Mouse (Mus musculus): ENCODE data around the gene Ncam1.

Gene Ncam1

DNA sequence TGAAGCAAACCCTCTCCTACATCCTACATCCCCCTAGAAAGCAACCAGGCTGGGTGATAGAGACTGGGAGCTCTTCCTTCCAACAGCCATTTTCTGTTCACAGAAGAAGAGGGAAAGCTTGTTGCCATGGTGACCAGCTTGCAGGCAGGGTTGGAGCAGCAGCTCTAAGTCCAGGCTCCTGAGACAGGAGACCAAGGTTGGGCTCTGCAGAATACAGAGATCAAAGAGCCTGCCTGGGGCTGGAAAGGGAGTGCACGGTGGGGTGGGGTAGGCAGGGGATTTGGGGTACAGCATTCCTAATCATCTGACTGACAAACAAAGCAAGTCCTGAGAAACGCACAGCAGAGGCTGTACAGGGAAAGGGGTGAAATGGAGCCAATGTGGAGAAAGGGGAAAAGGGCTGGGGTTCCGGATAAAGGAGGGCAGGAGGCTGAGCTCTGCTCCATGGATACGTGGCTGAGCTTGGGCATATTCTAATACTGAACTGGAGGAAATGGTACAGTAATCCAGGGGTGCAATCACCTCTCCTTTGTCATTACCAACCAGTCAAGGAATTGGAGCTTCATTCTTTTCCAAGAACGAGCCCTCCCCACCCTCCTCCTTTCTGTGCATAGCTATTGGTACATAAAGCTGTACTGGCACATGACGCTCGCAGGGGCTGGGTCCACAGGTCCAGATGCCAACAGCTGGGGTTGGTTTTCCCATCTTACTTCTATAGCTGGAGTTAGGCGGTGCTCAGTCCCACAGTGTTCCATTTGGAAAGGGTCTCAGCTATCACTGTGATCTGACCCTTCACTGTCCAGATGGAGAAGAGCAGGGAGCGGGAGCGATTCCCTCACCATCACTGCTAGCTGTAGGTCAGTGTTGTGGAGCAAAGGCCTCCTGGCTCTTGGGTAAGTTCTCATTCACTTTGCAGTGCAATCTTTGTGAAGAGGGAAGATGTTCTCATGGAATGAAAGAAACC is 227.7 kb downstream of the Ncam1 start:
- no peak for DNase-seq (ENCODE audit: low spot score in 2 of 2)

DNA sequence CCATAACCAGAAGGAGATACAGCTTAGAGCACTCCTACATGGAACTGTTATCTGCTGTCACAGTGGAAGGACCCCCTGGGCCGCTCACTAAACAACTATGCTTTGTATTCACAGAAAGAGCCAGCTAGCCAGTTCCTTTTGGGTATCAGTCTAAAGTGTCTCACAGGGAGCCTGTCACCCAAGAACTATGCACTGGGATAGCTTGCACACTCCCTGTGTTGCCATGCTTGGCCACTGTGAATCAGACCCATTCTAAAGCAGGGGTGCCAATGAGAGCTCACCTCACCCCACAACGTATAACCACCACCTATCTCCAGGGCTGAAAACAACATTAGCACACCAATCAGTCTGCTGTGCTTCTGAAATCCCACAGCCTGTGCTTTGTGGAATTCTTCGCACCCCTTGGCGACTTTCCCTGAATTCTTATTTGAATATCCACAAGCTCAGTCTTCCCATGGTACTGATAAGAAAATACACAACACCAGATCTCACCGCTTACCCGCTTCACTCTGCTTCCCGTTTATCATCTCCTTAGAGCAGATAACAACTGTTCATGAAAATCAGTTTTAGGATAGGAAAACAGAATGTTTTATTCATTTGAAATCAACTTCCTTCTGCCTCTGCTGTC is 228.6 kb downstream of the Ncam1 start:
- no peak for DNase-seq (ENCODE audit: low spot score in 2 of 2)

DNA sequence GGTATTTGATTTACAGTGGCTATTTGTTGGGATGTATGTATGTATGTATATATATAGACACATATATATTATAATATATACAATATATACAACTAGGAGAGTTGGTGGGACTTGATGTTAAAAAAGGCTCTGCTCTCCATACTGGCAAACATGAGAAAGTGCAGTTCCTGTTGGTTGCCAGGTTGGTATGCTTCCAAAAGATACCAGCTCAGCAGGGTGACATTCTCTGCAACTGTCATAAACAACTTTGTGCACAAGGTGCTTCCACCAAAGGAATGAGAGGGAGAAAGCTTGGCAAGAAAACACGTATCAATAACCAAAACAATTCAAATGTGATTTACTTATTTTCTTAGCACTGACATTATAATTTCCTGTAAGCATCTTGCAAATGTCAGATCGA is 232.9 kb downstream of the Ncam1 start:
- no peak for DNase-seq (ENCODE audit: low spot score in 2 of 2)

DNA sequence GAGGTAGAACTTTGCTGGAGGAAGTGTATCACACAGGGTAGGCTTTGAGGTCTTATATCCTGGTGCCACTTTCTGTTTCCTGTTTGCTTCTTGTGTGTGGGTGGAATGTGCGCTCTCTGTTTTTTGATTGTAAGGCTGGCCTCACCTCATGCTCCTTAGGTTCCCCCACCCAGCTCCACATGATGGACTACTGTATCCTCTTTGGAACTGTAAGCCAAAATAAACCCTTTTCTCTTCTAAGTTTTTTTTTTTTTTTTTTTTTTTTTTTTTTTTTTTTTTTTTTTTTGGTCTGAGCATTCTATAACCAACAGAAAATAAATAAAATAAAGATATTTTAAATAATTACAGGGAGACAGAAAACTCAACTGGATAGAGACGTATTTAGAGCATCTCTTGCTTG is 239.8 kb downstream of the Ncam1 start:
- DNase-seq (ENCODE audit: low spot score in 2 of 2) = no peak

DNA sequence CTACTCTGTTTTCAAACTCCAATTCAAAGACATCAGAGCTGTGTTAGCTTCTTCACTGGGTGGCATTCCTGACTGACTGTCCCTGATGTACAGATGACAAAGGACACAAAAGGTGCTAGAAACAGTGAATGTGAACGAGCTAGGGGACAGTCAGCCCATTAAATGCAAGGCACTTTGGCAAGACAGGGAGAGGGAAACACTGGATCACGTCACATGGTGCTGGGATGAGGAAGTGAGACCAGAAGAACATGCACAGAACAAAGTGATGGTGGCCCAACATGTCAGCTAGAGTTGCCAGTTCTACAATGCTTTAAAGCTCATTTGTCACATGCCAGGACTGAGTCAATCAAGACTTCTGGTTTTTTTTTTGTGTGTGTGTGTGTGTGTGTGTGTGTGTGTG is 247.4 kb downstream of the Ncam1 start:
- no peak for DNase-seq (ENCODE audit: low spot score in 2 of 2)

DNA sequence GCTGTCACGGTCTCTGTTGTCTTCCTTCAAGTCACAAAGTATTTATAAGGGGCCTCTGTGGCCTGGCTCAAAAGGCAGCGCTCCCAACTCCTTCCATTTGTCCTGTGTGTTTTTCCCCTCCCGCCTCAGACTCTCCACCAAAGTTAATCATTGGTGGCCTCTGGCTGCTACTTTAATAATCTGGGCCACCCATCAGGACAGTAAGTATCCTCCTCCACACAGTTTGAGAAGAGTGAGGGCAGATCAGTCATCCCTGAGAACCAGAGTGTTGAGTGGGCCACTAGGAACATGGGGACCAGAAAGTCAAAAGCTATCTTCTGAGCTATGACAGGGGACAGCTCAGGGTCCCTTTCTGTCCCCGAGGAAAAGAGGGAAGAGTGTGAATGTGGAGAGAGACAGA is 256.1 kb downstream of the Ncam1 start:
- no peak for DNase-seq (ENCODE audit: low spot score in 2 of 2)

DNA sequence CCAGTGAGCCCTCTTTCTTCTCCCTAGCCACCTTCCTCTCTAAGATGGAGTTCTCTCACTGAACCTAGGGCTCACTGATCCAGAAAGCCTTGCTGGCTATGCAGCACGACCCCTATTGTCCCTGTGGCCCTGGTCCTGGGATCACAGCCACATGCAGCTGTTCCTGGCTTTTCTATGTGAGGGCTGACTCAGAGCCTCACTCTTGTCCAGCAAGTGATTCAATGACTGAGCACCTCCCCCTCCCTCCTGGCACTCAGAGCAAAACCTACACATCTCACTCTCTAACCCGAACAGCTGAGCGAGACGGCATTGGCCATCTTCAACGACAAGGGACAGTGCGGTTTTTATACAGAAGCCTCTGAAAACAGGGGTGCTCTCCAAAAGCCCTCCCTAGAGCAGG is 260.9 kb downstream of the Ncam1 start:
- DNase-seq (ENCODE audit: low spot score in 2 of 2) = no peak

DNA sequence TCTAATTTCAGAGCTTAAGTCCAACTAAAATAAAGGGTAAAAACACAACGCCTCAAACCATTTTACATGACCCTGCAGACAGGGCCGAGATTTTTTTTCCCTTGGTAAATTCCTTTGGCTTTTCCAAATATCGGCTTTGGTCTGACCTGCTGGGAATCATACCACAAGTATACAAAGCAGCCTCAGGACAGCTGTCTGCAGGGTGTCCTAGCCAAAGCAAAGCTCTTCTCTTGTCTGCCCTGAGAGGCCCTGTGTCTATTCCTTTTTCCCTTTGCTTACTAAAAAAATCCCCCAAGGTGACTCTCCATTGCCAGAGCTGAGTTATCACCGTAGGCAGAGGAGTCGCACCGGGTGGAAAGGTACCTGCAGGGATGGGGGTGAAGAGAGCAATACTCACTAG is 262.1 kb downstream of the Ncam1 start:
- DNase-seq (ENCODE audit: low spot score in 2 of 2) = no peak

DNA sequence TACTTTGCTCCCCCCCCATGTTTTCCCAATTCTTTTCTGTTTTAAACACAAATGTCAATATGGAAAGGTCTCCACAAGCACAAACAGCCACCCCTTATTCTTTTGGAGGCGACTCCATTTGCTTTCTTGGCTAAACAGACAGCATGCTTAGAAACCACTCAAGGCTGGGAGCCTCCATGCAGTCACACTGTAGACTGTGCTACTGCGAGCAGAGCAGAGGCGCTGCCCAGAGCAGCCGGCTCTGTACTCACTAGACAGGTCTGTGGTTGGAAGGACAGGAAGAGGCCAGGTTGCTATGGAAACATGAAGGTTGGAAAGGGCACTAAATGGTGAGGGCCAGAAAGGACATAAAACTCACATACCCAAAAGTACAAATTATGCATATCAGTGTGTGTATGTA is 263.8 kb downstream of the Ncam1 start:
- no peak for DNase-seq (ENCODE audit: low spot score in 2 of 2)

DNA sequence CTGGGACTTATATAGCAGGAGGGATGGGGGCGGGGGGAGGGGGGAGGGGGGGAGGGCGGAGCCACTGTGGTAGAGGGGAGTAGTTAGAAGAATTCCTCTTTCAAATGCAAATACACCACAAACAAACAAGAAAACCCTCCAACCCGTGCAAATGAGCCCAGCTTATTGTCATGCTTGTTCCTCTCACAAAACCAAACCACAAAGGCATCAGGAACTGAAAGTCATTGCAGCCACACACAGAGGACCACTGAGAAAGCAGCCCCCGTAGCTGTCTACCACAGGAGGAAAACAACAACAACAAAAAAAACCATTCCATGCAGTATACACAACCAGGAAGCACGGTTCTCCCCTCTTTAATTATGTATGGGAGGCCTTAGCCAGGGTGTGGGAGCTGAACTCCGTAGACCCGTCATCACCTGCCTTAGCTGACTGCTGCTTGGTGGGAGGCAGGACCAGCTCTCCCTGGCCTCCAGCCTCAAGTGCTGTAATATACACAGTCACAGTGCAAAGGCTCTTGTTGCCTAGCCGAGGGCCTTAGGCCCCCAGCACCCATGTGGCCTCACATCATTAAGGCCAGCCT is 264.7 kb downstream of the Ncam1 start:
- no peak for DNase-seq (ENCODE audit: low spot score in 2 of 2)

DNA sequence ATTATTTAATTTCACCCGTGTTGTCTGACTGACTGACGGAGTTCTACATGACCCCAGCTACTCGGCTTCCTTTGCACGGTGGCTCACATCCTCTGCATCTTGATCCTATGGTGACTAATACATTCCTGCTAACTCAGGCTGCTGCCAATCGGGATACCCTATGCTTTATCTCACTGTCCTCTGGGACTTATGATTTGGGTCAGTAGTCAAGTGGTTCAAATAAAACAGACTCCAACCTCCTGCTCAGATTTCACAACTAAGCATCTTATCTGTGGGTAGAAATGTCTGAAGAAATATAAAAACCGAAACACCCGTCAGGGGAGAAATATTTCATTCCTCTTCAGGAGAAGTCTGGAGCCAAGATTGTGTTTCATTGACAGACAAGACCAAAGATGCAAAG is 265.3 kb downstream of the Ncam1 start:
- DNase-seq (ENCODE audit: low spot score in 2 of 2) = no peak

DNA sequence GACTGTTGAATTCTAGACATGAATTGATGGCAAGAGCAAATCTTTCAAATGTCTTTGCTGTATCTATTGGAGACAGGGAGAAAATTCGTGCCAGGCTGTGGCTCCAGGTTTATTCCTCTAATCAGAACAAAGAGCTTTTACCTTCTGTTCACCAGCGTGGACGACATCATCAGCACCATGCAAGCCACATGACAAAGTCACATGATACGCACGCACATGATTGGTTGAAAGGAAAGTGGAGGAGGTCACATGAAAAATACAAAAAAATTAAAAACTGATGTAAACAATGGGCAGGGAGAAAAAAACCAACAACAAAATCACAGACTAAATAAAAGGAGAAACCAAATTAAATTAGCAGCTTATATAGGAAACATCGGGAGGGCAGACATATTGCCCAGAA is 266.9 kb downstream of the Ncam1 start:
- no peak for DNase-seq (ENCODE audit: low spot score in 2 of 2)

DNA sequence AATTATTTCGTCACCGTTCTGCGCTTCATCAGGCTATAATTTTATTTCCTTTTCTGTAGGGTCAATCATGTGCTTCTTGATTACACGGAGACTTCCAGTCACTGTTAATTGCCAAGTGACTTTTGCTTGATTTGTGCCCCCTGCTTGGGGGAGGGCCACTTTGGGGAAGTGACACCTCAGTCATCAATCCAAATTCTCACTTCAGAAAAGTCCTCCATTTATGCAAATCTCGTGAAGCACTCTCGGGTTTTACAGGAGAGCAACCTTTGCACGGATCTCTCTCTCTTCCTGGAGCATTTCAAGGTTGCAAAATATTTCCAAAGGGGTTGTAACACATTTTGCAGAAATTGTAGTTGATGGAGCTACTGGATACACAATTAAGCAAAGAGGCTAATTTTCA is 267.5 kb downstream of the Ncam1 start:
- no peak for DNase-seq (ENCODE audit: low spot score in 2 of 2)

DNA sequence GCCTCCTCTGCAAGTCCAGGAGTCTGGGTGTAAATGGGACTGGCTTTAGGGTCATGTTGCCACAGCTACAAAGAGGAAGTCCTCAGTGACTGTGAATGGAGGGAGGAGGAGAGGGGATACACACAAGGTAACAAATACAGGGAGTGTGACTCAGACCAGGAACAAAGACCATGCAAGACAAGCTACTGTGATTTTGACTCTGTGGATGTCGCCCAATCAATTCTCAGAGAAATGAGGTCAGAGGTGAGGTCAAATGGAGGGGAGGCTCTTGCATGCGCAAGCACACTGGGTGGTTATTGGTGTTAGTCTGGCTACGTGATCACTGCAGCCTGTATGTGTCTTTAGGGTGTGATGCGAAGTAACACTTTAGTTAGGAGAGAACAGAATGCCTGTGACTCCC is 268.0 kb downstream of the Ncam1 start:
- DNase-seq (ENCODE audit: low spot score in 2 of 2) = no peak

DNA sequence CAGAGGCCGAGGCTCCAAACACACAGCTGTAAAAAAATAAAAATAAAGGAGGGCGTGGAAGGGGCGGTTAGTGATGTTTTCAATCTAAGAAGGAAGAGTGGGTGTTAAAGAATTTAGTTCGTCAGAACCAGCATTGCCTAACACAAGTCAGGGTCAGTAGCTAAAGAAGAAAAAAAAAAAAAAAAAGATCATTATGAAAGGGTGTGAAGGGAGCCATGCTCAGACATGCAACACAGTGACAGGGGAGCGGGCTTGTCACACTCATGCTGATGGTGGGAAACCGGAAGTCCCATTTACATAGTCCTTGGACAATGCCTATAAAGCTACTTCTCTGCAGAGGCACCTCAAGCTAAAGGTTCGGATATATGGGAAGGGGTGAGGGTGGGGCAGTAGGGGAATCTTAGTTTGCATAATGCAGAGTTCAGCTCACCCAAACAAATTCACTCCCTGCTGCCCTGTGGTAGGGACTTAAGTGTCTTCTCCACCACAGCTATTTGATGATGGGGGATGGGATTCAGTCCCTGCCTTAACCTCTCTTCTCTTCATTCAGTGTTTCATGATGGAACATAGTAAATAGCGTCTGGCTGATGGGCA is 269.3 kb downstream of the Ncam1 start:
- no peak for DNase-seq (ENCODE audit: low spot score in 2 of 2)

DNA sequence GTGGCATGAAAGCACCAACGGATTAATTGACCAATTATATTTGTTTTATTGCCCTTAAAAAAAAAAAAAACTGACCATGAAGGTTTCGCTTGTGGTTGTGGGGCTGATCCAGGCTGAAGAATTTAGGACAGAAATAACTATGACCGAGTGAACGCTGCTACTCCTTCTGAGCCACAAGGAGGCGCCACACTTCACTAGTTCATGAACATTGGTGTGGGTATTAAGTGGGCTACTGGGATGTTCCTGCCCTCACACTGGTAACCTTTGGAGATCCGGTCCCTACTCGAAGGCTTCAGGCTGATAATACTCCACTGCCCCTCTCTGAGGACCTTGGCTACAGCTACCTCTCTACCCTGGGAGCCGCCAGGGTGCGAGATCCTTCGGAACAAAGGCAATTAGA is 269.8 kb downstream of the Ncam1 start:
- no peak for DNase-seq (ENCODE audit: low spot score in 2 of 2)

DNA sequence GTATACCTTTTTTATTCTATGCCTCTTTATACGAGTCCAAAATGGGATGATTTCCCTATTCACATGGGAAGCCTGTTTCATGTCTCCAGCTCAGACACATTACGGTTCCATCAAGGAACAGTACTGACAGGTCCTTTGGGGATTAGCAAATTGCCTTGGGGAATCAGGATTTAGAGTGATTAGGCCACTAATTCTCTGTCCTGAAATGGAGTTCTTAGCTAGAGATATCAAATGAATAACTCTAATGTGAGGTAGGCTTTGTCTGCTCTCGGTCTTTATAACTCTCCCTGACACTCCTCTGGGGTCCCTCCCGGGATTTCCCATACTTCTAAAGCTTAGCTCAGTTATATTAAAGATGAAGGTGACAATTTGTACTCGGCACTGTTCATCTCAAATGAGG is 270.7 kb downstream of the Ncam1 start:
- no peak for DNase-seq (ENCODE audit: low spot score in 2 of 2)

DNA sequence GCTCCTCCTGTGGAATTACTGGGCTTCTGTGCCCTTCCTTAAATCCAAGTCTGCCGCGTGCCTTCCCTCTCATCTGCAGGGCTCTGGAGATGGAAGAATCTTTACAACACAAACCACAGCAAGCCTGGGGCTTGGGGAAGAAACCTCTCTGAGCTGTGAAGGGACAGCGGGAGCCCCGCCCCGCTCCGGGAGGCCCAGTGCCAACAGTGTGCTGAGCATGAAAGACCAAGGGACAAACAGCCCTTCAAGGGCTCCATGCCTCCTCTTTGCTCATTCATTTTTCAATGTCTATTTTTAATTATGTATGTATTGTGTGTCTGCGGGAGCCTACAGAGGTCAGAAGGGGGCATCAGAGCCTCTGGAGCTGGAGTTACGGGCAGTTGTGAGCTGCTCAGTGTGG is 271.4 kb downstream of the Ncam1 start:
- DNase-seq (ENCODE audit: low spot score in 2 of 2) = no peak

DNA sequence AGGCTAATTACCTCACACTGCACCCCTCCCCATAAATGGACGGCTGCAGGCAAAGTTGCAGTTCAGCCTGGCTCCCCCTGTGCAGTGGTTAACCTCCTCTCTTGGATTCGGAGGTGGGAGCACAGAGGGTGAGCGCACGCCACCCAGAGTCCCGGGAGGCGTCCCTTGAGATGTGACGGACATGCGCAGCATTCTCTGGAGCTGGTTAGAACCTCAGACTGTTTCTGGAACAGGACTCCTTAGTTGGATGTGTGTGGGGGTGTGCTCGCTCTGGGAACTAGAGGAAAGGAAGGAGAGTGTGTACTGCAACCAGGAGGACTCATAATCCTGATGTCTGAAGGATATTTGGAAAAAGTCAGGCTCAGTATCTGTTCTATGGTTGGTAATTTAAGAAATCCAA is 274.0 kb downstream of the Ncam1 start:
- DNase-seq (ENCODE audit: low spot score in 2 of 2) = no peak

DNA sequence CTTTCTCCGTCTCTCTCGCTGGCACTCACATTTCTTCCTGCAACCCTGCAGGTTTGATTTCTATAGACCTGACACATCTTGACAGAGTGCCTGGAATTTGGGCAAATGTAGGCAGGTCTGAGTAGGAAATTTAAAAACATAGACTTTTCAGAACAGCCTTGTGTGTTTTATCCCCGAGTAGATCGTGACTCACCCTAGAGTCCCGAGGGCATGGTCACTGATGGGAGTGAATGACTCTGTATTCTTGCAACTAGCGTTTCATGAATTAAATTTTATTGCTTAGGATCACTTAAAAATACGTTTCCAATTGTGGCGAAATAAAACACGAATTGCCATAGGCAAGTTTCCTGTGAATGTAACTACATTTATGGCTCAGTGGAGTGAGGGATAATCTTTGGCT is 274.8 kb downstream of the Ncam1 start:
- DNase-seq (ENCODE audit: low spot score in 2 of 2) = no peak

DNA sequence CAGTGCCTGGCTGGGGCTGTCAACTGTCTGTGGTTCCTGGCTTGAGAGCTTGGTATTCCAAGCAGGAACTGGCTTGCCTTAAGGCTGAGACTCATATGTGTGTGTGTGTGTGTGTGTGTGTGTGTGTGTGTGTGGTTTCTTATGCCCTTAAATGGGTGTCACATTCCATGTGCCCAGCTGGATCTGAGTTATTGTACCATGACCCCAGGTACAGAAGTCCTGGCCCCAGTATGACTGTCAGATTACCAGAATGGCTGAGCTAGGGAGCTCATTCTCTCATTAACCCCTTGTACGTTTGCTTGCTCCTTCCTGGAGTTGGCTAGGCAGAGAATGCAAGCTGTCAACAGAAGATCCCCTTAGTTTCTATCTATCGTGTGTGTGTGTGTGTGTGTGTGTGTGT is 284.4 kb downstream of the Ncam1 start:
- no peak for DNase-seq (ENCODE audit: low spot score in 2 of 2)

DNA sequence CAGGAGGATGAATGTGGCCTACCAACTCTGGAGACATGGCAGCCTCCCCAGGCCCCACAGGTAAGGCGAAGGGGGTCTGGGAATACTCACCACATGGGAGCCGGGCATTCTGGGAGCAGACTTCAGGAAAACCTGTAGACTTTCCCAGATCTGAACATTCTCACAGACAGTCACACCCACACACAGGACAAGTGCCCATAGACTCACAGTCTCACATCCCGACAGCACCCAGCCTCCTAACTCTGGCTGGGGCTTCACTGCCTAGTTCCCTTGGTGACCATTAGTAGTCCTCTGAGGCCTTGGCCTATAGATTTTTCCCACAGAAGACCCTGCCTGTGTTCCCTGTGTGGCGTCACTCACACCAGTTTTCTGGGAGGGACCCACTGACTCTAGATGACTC is 288.1 kb downstream of the Ncam1 start:
- DNase-seq (ENCODE audit: low spot score in 2 of 2) = no peak

DNA sequence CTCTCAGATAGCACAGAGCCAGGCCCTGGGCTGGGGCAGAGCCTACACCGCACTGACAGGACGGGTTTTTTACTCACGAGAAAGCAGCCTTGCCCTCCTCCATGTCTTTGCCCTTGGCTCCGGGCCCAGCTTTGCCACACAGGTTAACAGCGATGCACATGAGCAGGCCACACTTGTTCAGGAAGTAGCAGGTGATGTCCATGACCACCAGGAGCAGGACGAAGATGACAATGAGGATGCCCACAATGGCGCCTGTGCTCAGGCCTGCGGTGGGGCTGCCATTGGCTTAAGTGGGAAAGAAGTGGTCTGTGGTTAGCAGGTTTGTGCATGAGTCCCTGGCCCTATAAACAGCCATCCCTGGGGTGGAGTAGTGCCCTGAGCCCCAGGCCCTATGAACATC is 289.1 kb downstream of the Ncam1 start:
- no peak for DNase-seq (ENCODE audit: low spot score in 2 of 2)
